Mouse (Mus musculus) monocyte, adult 2 months (primary cell): ENCODE data around the gene Pla2g2c.

ENCODE experiments used
- DNase-seq, 2 experiments: peaks; one replicate each; pipeline ENCODE4 v3.0.0; 2022; ENCODE audit warnings: low spot score in 2 of 2, low read depth in 1 of 2

Pla2g2c gene

GRCm38 (mm10) chr4:138748369-138749072 lies 23.9 kb downstream of the Pla2g2c start:
- DNase-seq: no peak

GRCm38 (mm10) chr4:138752603-138753002 lies 28.0 kb downstream of the Pla2g2c start:
- no peak for DNase-seq

GRCm38 (mm10) chr4:138753608-138754007 lies 29.0 kb downstream of the Pla2g2c start:
- DNase-seq: no peak

GRCm38 (mm10) chr4:138754432-138754831 lies 29.8 kb downstream of the Pla2g2c start:
- no peak for DNase-seq

- no peak for DNase-seq
Measured at GRCm38 (mm10) chr4:138755439-138755838, 30.8 kb downstream of the Pla2g2c start.

GRCm38 (mm10) chr4:138755983-138756382 lies 31.4 kb downstream of the Pla2g2c start:
- DNase-seq: no peak

- no peak for DNase-seq
Measured at GRCm38 (mm10) chr4:138757416-138757815, 32.8 kb downstream of the Pla2g2c start, which contains the start of gene Pla2g2f. TSS of gene Pla2g2f (minus strand) at chr4:138757626.

GRCm38 (mm10) chr4:138762266-138762665 lies 37.7 kb downstream of the Pla2g2c start:
- no peak for DNase-seq

- no peak for DNase-seq
Measured at GRCm38 (mm10) chr4:138771970-138772369, 47.4 kb downstream of the Pla2g2c start.

GRCm38 (mm10) chr4:138772386-138772785 lies 47.8 kb downstream of the Pla2g2c start:
- no peak for DNase-seq

- DNase-seq: no peak
Measured at GRCm38 (mm10) chr4:138775435-138775834, 50.8 kb downstream of the Pla2g2c start, which contains the start of gene Pla2g2d. TSS of gene Pla2g2d (plus strand) at chr4:138775735.

- DNase-seq: no peak
Measured at GRCm38 (mm10) chr4:138777417-138778407, 53.1 kb downstream of the Pla2g2c start.

GRCm38 (mm10) chr4:138780300-138780699 lies 55.7 kb downstream of the Pla2g2c start:
- no peak for DNase-seq

GRCm38 (mm10) chr4:138782098-138782497 lies 57.5 kb downstream of the Pla2g2c start:
- no peak for DNase-seq

GRCm38 (mm10) chr4:138785721-138786120 lies 61.1 kb downstream of the Pla2g2c start:
- DNase-seq: no peak

- no peak for DNase-seq
Measured at GRCm38 (mm10) chr4:138786141-138786540, 61.5 kb downstream of the Pla2g2c start.

- DNase-seq: no peak
Measured at GRCm38 (mm10) chr4:138788381-138788780, 63.8 kb downstream of the Pla2g2c start.

- DNase-seq: no peak
Measured at GRCm38 (mm10) chr4:138791452-138791851, 66.9 kb downstream of the Pla2g2c start.

GRCm38 (mm10) chr4:138792599-138792998 lies 68.0 kb downstream of the Pla2g2c start:
- no peak for DNase-seq

GRCm38 (mm10) chr4:138793276-138793675 lies 68.7 kb downstream of the Pla2g2c start:
- no peak for DNase-seq

- no peak for DNase-seq
Measured at GRCm38 (mm10) chr4:138794344-138794743, 69.8 kb downstream of the Pla2g2c start.
